22 mouse cellular contexts compared by ENCODE assay signal in genomic region chr5:151117846-151118245, GRCm38 (mm10).
DNase-seq lines count a peak whose midpoint lies in the region; ATAC-seq and TF ChIP-seq lines count a peak whose summit lies in the region.
"Had no signal": no experiment of that assay in that cellular context is flagged by ENCODE, and none has a peak within 500 bp of the region (broad histone marks: within the 10 kb centered on the region; RNA-seq: fewer than 3 reads in every experiment).

No protein-coding gene starts in this region.

- ATAC-seq in heart, embryonic 12.5 days (ENCODE audit: insufficient number of reproducible peaks, low FRiP score) = no peak
- ATAC-seq in limb, embryonic 14.5 days (ENCODE audit: low FRiP score, low read depth) = peak; percentile 42
- ATAC-seq: forebrain, embryonic 16.5 days; inflammation-experienced regulatory T-cells, adult 6 months had no signal

- DNase-seq in heart, adult 11 months = peak; percentile 86
- DNase-seq in limb, embryonic 14.5 days (ENCODE audit: low spot score) = peak; percentile 55
- no peak for DNase-seq in limb, embryonic 10.5 days (ENCODE audit: low spot score)
- DNase-seq in 3134 (ENCODE audit: extremely low read depth, insufficient read length, low spot score) (peak; percentile 34), NIH3T3 (ENCODE audit: low read depth) (peak; percentile 82)
- DNase-seq in gastrocnemius, postnatal 25 days = no peak
- DNase-seq in T-cell, adult 2 months (ENCODE audit: low spot score) = no peak
- DNase-seq: adrenal gland, postnatal 36 days; cerebellum, adult 9-10 months; gastrocnemius, postnatal 14 days; heart, postnatal 36 days; kidney, adult 8-10 months; kidney, postnatal 10 days; right cerebral cortex, postnatal 14 days had no signal

- no peak overlapping the region for H3K4me2 ChIP-seq in heart, embryonic 12.5 days
- H3K4me2 ChIP-seq in limb, embryonic 14.5 days (replicated peaks; ENCODE audit: low read depth, low read length, severe bottlenecking) = no peak overlapping the region
- H3K4me2 ChIP-seq: hindbrain, embryonic 14.5 days; midbrain, embryonic 11.5 days had no signal

- peaks cover 7% of the 10 kb centered on the region; the same call in 1 of the 2 replicates for H3K4me1 ChIP-seq in heart, embryonic 12.5 days (replicated peaks)
- 0 out of 2 replicates have a peak, but pooled peaks cover 2% of the 10 kb centered on the region for H3K4me1 ChIP-seq in limb, embryonic 14.5 days (ENCODE audit: control insufficient read depth, insufficient read depth, low read length)
- H3K4me1 ChIP-seq in limb, embryonic 10.5 days = no peaks in the 10 kb centered on the region; the same call in 1 of the 2 replicates
- H3K4me1 ChIP-seq: forebrain, embryonic 10.5 days; heart, embryonic 10.5 days had no signal

- no peak for TF ChIP-seq POLR2A in limb, embryonic 14.5 days (IDR thresholded peaks at IDR 0.05; ENCODE audit: borderline replicate concordance, extremely low read depth, insufficient read depth, insufficient read length)

- no peak overlapping the region for H3K9ac ChIP-seq in heart, embryonic 12.5 days
- no peak overlapping the region for H3K9ac ChIP-seq in limb, embryonic 14.5 days (ENCODE audit: low read depth, low read length, severe bottlenecking)
- H3K9ac ChIP-seq: hindbrain, embryonic 14.5 days had no signal

- 54% methylated on average over 2 of the region's 2 CpGs for WGBS in heart, embryonic 12.5 days
- 64% methylated on average over 2 of the region's 2 CpGs for WGBS in limb, embryonic 14.5 days
- WGBS in limb, embryonic 10.5 days = 90% methylated on average over 2 of the region's 2 CpGs

- no peaks in the 10 kb centered on the region for H3K36me3 ChIP-seq in heart, embryonic 12.5 days
- H3K36me3 ChIP-seq in limb, embryonic 14.5 days (ENCODE audit: control insufficient read depth, insufficient read depth, low read length) = no peaks in the 10 kb centered on the region
- H3K36me3 ChIP-seq in limb, embryonic 10.5 days = no peaks in the 10 kb centered on the region
- H3K36me3 ChIP-seq: forebrain, embryonic 10.5 days; heart, embryonic 10.5 days had no signal

- H3K4me3 ChIP-seq in heart, embryonic 12.5 days = no peak overlapping the region
- no peak overlapping the region for H3K4me3 ChIP-seq in limb, embryonic 14.5 days (replicated peaks; ENCODE audit: low read length)
- H3K4me3 ChIP-seq in limb, embryonic 10.5 days = no peak overlapping the region
- H3K4me3 ChIP-seq: forebrain, embryonic 10.5 days; heart, embryonic 10.5 days; left cerebral cortex, adult 2 months had no signal

- H3K27ac ChIP-seq in heart, embryonic 12.5 days (ENCODE audit: poor library complexity, severe bottlenecking) = no peak overlapping the region
- no peak overlapping the region for H3K27ac ChIP-seq in limb, embryonic 14.5 days (replicated peaks; ENCODE audit: low read depth, low read length)
- H3K27ac ChIP-seq in limb, embryonic 10.5 days = no peak overlapping the region
- H3K27ac ChIP-seq: forebrain, embryonic 10.5 days; heart, embryonic 10.5 days; hindbrain, embryonic 14.5 days; left cerebral cortex, adult 2 months had no signal

- no peaks in the 10 kb centered on the region for H3K9me3 ChIP-seq in heart, embryonic 12.5 days (replicated peaks)
- no peaks in the 10 kb centered on the region for H3K9me3 ChIP-seq in limb, embryonic 14.5 days (ENCODE audit: control insufficient read depth, low read length)
- H3K9me3 ChIP-seq in limb, embryonic 10.5 days (replicated peaks) = no peaks in the 10 kb centered on the region
- H3K9me3 ChIP-seq: forebrain, embryonic 10.5 days; heart, embryonic 10.5 days had no signal

- H3K27me3 ChIP-seq in heart, embryonic 12.5 days (replicated peaks) = no peaks in the 10 kb centered on the region
- no peaks in the 10 kb centered on the region for H3K27me3 ChIP-seq in limb, embryonic 14.5 days (ENCODE audit: control insufficient read depth, insufficient read depth, low read length)
- no peaks in the 10 kb centered on the region for H3K27me3 ChIP-seq in limb, embryonic 10.5 days (ENCODE audit: low read depth, poor library complexity, severe bottlenecking)

Comparison
In these comparisons a context has a peak if more than half of its experiments do, and no peak if none do; other contexts are left out.
1. DNase-seq: peak in heart, adult 11 months (single experiment), limb, embryonic 14.5 days (single experiment), 3134 (single experiment) and NIH3T3 (single experiment); none in limb, embryonic 10.5 days (single experiment), gastrocnemius, postnatal 25 days (single experiment) and T-cell, adult 2 months (single experiment).